Mouse (Mus musculus): ENCODE data around the gene Degs1.
"Not testable (repeated sequence)": the region's sequence is repeated elsewhere in the genome, so short reads cannot be mapped to it uniquely, and the experiment has no call there.

Degs1 gene

DNA sequence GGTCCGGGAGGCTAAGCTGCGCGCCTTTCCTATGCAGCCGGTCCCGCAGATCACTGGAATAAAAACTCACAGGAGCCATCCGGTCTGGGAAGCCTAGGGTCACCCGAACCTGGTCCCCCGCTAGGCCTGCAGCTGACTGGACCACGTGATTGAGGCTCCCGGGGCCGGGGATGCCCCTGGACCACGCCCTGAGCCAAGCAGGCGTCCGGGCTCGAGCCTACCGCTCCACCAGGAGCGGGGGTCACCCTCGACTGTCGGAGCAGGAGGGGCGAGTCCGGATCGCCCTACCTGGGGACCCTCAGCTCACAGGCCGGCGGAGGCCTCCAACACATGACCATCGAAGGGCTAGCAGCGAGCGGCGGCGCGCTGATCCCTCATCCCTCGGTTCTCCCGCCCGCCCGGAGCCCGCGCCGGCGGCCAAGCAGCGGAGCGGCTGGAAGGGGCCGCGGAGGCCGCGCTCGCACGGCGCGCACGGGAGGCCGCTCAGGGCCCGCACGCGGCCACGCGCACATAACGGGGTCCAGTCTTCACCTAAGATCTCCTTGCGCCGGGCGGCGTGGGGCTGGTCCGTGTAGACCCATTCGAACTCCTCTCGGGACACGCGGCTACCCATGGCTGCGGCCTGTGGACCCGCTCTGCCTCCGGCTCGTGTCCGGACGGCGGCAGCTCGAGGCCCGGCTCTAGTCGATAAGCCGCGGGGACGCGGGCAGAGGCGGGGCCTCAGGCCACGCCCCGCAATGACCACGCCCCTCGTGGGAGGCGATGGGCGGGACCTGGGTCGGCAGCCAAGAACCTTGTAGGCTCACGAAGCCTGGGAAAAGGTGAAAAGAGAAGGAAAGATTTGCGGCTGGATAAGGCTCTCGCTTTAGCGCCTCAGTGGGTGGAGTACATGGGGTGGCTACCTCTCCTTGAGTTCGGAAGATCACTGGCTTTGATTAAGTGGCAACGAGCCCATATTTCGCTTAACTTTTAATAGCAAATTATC, at the start of gene Degs1:
Gene Degs1, minus strand, starts transcription at position 714 of the 985 bp plus-strand sequence.
- peak; percentile 92 for DNase-seq

DNA sequence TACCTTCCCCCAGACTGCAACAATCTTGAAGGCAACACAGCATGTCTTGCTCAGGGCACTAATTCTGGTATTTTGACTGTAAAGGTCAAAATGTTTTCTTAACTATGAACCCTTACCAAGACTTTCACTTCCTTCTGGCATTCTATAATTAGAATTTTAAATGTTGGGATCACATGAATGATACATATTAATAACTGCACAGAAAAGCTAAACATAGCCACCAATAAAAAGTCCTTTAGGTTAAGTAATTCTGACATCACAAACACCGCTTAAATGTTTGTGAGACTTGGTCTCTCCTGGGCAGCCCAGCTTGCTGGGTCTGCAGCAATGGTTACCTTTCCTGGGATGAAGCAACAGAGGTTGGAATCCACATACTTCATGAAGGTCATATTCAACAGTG, 43.3 kb upstream of the Degs1 start:
- no peak for DNase-seq

DNA sequence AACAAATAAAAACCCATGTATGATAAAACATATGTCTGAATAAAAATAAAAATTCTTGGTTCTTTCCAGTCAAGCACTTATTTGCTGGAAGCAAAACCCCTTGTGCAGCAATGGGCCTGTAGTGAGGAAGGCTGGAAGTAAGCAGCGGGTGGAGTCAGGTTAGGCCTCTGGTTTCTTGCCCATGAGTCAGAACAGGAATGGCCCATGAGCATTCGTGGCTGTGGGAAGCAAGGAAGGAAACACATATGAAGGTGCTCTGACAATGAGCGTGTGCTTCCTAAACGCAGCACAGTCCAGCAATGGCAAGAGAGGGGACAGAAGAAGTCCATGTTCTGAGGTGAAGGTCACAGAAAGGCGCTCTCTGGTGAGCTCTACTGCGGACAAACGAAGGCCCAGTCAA, 41.9 kb upstream of the Degs1 start:
- DNase-seq, result no peak

DNA sequence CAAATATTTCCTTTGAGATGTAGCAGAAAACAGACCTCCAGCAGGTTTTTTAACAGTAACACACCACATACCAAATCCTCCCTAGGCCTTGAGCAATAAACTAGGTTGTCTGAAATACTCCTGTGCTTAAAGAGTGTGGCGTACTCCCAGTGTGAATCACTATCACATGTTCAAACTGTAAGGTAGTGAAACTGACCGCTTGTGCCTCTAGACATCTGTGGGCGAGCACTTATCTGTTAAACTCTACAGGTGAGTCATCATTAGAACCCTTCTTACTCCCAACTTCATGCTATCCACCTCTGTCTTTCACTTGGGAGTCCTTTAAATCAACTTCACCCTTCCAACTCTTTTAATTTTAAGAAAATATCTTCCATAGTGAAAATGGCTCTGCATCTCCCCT, 40.5 kb upstream of the Degs1 start:
- no peak for DNase-seq

DNA sequence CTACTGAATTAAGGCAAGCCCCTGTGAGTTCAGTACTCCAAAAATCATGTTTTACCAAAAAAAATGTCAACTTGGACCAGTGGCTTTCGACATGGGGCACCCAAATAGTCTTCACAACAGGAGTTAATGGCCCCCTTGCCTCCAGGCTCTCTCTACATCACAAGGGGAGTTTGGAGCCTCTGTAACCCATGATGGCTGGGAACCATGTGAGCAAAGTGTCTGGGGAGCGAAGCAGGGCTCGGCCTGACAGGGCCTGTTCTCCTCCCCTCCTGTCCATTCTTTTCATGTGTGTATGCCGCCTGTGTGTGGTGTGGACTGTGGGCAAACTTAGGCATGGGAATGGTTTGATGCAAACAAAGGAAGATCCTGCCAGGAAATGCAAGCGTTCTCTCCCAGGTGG, 31.6 kb upstream of the Degs1 start:
- DNase-seq, result no peak

DNA sequence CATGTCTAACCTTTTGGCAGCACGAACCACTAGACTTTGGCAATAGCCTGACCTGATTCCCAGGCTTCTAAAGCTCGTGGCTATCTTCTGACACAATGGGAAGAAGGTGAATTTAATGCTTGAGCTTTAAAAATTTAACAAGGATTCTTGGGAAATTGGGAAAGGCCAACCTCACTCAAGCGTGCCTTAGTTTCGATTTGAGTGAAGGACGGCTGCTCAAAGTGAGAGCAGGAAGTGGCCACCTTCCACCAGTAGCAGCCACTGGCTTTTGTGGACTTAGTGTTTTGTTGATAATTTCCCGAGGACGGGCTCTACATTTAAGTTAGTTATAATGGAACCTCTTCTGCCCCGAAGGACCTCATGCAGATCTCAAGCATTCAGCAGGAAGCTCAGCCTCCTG, 30.6 kb upstream of the Degs1 start:
- no peak for DNase-seq

DNA sequence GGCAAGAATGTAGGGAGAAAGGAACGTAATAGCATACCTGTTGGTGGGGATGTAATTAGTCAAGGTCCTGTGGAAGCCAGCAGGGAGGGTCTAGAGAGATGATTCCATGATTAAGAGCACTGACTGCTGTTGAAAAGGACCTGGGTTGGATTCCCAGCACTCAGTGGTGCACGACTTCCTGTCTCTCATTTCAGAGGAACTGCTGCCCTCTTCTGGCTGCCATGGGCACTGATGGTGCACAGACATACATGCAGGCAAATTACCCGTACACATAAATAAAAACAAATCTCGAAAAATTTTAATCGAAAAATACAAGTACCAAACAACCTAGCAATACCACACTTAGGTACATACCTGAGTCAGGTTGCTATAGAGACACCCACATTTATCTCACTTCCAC, 28.8 kb upstream of the Degs1 start:
- DNase-seq, result no peak

DNA sequence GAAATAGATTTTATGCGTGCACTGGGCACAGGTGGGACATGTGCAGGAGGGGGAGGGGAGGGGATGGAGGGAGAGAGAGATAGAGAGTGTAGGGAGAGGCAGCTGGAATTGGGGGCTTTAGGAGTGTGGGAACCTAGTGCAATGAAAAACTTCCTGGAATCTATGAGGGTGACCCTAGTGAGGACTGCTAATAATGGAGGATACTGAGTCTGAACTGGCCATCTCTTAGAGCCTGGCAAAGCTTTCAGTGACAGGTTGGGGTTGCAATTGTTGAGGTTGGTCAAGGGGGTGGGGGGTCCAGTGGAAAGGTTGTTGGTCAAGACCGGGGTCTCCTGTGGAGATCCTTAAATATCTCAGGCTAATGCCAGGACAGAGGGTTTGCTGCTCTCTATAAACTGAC, 27.7 kb upstream of the Degs1 start:
- DNase-seq, result no peak

DNA sequence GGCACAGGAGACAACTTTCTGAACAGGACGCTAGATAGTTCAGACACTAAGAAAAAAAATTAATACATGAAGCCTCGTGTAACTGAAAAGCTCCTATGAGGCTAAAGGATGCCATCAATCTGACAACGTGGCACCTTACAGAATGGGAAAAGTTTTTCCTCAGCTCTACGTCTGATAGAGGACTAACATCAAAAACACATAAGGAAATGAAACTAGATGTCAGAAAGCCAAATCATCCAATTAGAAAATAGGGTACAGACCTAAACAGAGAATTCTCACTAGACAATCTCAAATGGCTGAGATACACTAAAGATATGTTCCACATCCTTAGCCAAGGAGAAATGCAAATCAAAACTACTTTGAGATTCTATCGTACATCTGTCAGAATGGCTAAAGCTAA, 26.8 kb upstream of the Degs1 start:
- no peak for DNase-seq

DNA sequence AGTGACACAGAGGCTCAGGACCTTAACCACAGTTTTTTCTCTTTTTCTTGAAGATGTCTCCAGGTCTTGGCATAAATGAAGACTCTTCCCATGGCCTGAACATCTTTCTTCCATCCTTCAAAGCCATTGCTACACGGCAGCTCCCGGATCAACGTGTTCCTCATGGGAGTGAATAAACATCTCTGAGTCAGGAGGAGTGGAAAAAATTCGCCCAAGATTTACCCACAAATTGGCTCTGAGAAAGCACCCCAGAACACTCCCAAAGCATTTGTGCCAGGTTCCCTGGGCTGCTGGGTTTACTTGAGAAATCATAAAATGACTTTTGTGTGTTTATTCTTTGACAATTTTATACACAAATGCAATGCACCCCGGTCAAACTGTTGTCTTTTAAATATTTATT, 20.3 kb upstream of the Degs1 start:
- DNase-seq, result no peak

DNA sequence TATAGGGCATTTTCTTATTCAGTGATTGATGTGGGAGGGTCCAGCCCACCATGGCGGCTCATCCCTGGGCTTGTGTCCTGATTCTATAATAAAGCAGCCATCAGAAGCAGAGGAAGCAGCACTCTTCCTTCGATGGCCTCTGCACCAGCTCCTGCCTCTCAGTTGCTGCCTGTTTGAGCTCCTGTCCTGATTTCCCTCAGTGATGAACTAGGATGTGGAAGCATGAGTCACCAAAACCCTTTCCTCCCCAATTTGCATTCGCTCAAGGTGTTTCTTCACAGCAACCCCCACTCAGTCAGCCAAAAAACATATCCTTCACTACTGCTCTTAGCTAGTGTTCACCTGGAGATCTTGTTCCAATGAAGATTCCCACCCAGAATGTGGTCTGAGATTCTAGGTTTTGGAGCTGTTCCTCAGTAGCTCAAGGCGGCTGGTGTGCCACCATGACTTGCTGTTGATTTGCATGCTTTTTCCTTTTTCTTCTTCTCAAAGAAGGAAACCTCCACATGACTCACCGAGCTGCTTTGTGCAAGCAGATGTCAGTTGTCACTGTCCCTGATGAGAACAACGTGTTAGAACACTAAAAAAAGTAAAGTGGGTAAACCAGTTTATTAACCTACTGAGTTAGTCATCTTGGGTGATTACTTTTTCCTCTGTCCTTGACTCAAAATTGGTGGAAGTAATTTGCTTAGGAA, 19.7 kb upstream of the Degs1 start:
- DNase-seq, result no peak

DNA sequence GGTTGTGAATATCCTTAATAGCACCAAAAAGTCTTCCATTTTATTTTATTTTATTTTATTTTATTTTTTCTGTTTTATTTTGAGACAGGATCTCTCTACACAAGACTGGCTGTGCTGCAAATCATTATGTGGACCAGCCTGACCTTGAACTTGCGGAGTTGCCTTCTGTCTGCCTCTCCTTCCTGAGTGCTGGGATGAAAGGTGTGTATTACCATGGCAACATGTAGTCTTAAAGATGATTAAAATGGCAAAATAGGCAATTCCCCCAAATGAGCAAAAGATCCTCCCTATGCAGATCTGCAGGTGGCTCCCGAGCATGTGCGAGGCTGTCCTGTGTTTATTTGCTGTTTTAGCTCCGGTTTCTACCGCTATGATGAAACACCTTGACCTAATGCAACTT, 15.2 kb upstream of the Degs1 start:
- no peak for DNase-seq

DNA sequence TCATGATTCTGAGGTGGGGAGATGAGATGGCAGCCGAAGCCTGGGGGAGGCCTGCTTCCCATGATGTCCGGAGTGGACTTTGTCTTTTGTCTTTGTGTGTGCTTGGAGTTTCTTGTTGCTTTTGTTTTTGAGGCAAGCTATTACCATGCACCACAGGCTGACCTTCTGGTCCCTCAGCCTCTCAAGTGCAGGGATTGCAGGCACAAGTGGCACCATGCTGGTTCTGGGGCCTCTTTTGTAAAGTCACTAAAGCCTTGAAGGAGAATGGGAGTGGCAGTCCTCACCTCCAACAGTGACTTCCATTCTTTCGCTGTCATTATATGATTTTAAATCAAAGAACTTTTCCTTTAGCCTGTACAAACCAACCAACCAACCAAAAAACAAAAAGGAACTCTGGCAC, 14.6 kb upstream of the Degs1 start:
- no peak for DNase-seq

DNA sequence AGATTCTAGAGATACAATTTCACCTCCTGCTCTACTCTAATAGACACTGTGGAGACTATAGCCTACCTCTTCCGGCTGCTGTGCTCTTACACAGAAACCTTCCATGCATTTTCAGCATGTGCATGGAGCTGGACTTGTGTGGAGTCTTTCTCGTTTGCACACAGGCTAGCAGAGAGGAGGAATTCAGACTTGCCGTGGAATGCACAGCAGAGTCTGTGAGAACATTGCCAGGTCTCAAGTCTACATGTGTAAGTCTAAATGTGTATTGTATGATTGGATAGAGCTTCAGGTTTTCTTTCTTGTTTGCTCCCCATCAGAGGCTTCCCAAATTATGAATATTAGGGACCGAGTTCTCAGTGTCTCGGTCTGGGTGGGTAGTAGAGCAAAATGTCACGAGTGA, 14.2 kb upstream of the Degs1 start:
- no peak for DNase-seq

DNA sequence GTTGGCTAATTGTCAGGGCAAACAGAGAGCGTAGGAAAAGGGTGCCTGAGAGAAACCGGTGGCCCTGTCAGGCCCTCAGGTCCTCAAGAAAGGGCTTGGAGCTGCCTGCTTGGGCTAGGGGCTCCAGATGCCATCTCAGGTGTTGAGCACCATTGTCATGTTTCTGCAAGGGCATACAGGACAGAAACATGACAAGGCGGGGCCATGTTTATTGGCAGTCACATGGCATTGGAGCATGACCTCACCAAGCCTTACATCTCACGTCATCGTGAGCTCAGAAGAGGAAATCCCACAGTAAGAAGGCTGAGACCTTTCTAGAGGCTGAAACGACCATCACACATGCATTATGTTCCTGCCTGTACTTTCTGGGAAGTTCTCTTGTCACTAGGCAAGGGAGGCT, 13.5 kb upstream of the Degs1 start:
- DNase-seq, result no peak

DNA sequence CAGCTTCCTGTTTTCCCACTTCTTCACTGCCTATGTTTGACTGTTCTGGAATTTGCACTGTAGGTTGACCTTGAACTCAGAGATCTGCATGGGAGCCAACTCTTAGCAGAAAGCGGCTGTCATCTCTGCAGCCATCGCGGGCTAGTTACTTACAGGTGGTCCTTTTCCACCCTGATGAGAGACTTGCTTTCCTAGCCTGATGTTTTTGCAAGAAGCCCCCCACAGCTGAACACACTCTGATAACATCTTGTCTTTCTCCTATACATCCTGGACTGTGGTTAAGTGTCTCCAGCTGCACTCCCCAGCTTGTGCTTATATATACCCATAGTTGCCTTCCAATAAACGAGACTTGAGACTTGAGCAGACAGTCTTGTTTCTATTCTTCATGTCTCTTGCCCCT, 9.7 kb upstream of the Degs1 start:
- DNase-seq, result no peak

DNA sequence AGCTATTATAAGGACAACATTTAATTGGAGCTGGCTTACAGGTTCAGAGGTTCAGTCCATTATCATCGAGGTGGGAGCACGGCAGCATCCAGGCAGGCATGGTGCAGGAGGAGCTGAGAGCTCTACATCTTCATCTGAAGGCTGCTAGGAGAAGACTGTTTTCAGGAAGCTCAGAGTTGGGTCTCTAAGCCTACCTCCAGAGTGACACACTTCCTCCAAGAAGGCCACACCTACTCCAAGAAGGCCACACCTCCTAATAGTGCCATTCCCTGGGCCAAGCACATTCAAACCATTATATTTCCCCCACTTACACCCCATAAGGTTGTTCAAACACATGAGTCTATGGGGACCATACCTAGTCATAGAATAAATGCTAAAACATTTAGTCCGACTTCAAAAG, 8.1 kb upstream of the Degs1 start:
- DNase-seq, result not testable (repeated sequence)

DNA sequence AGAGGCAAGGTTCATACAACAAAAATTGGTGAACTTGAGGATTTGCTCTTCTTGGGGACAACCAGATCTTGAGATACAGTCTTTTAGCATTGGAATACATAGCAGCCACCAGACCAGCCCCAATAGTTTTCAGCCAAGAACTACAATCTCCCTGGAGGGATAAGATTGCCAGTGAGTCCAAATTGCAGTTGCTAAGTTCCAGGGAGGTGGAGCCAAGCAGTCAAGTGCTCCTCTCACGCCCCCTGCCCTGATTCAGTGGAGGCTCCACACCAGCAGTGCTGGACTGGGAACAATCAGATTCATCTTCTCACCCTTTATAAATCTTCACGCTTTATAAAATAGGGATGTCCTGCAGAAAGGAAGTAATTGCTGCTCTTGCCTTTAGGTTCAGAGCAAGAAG, 7.2 kb upstream of the Degs1 start:
- no peak for DNase-seq

DNA sequence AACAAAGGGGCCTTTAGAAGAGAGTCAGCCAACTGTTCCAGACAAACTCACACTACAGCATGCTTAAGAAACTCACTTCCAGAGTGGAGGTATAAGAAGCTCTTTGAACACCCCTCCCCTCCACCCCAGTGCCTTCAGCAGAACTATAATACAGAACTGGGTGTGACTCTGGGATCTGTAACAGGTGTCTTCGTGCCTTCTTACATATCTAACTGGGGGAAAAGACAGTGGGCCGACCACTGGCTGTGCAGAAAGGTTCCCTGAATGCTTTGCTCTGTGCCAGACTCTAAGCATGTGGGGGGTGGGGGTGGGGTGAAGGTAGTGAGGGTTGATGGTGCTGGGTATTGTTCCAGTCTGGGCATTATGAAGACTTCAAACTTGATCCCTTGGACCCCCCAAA, 6.0 kb upstream of the Degs1 start:
- no peak for DNase-seq

DNA sequence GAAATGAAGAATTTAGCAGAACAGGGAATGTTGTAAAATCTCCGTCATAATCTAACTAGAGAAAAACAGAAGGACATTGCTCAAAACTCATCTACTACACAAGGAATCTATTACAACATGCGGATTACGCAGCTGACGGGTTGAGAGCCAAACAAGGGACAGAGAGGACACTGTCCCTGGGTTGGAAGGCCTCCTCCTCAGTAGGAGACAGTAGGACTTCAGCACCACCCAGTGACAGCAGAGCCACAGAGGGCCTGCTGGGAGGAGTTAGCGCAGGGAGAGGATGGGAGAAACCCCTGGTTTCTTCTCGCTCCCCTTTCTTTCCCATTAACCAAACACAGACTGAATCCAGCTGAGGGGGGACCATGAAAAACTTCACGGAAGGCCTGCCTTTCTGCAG, 5.2 kb upstream of the Degs1 start:
- DNase-seq, result no peak

DNA sequence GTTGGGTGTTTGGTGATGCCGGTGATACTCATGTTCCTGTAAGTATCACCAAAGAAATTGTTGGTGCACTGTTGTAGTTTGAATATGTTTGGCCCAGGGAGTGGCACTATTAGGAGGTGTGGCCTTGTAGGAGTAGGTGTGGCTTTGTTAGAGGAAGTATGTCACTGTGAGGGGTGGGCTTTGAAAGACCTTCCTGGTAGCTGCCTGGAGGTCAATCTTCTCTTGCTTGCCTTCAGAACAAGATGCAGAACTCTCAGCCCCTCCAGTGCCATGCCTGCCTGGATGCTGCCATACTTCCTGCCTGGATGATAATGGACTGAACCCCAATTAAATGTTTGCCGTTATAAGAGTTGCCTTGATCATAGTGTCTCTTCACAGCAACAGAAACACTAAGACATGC, 2.2 kb upstream of the Degs1 start:
- DNase-seq, result no peak

DNA sequence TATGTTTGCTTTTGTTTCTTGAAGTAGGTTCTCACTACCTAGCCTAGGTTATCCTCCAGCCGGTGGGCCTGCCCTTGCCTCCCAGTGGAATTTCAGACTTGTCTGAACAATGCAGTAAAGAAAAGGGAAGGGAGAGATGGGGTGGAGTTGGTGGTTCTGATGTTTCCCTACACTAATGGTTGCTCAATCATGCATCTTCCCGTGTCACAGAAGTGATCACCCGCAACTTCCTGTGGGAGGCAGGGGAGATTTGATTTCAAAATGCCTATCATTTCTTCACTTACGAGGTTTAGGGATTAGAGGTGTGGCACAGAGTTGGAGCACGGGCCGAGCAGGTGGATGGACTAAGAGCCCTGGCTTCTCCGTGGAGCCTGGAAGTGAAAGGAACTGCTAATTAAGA, 627 bp upstream of the Degs1 start:
- DNase-seq, result no peak

DNA sequence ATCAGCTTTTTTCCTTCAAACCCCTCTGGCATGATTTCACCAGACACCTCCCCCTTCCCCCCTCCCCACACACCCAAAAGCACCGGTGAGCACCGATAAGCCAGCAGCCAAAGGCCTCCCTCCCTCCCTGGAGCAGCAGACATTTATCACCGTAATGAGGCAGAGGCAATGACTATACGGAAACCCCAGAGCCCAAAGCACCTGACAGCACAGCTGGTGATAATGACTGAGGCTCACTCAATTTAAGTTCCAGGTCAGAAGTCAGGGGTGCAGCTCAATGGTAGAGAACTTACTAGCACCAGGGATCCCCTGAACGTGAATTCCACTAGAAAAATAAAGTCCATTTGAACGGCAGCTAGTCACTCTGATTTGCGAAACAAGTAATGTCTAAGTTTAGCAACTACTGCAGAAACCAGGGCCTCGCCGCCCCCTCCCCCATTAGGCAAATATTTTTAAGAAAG, 1.3 kb downstream of the Degs1 start:
- DNase-seq, result no peak

DNA sequence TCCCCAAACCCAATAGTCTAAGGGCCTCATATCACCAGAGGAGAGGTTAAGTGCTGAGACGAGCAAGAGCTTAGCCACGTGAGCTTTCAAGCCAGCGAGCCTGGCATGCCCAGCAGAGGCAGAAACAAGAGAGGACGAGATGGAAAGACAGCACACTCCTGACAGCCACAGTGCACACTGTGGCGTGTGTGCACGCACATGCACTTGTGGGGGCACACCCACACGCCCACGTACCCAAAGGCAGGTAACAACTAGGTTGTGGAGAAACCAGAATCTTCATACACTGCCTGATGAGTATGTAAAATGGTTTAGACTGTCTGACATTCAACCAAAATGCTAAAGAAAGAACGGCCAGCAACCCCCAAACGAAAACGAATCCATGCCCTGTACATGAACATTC, 2.0 kb downstream of the Degs1 start:
- DNase-seq, result no peak

All from right cerebral cortex, postnatal 25 days (tissue).